Mouse (Mus musculus): ENCODE results near the gene Tyro3. TPM values are rescaled to one million over a fixed set of nuclear protein-coding genes. Genes with fewer than 3 reads are reported as not detected.
A peak's percentile ranks its signal among the peaks of the same experiment; 100 is the strongest.

Gene Tyro3
- total RNA-seq, 1 experiment, result 66.2 TPM

- H3K4me3 ChIP-seq (ENCODE audit: insufficient read depth in 1 of 2, low read depth in 1 of 2, low read length in 2 of 2, poor library complexity in 1 of 2, severe bottlenecking in 1 of 2), result no peak overlapping the region
Measured at GRCm38 (mm10) chr2:119845882-119846546, 48.5 kb downstream of the Tyro3 start.

GRCm38 (mm10) chr2:119846929-119847328 is 49.4 kb downstream of the Tyro3 start:
- no peak for TF ChIP-seq MAFK (IDR thresholded peaks at IDR 0.05; ENCODE audit: insufficient read depth, low read depth, low read length)
- TF ChIP-seq CHD2 (IDR thresholded peaks at IDR 0.05; ENCODE audit: low read depth, low read length), result no peak
- no peak for TF ChIP-seq HCFC1 (IDR thresholded peaks at IDR 0.05; ENCODE audit: borderline replicate concordance, insufficient read depth, low read length)
- TF ChIP-seq ZNF384 (IDR thresholded peaks at IDR 0.05; ENCODE audit: low read depth, low read length), result no peak
- no peak for TF ChIP-seq ZC3H11A (IDR thresholded peaks at IDR 0.05; ENCODE audit: borderline replicate concordance, low read depth, low read length)
- Histone ChIP-seq H3K27ac (ENCODE audit: insufficient read depth, low read depth, low read length, poor library complexity, severe bottlenecking) (no peak overlapping the region), H3K9me3 (ENCODE audit: control insufficient read depth, insufficient read depth, low read depth, low read length) (no peaks in the 10 kb centered on the region), H3K4me1 (ENCODE audit: control insufficient read depth in 2 of 2, insufficient read depth in 2 of 2, low read length in 2 of 2, poor library complexity in 1 of 2) (peaks cover 6 to 8% of the 10 kb centered on the region in 2 experiments; a peak in 2 of 4 replicates), H3K4me3 (ENCODE audit: insufficient read depth in 1 of 2, low read depth in 1 of 2, low read length in 2 of 2, poor library complexity in 1 of 2, severe bottlenecking in 1 of 2) (no peak overlapping the region), H3K36me3 (ENCODE audit: control insufficient read depth, insufficient read depth, low read length, poor library complexity, severe bottlenecking) (no peaks in the 10 kb centered on the region), H3K9ac (ENCODE audit: insufficient read depth, low read depth, low read length, poor library complexity, severe bottlenecking) (no peak overlapping the region)
- no peak for DNase-seq (ENCODE audit: low read depth, low spot score)
- in situ Hi-C loops (cut with MboI; ENCODE audit: low sequenced_read_pairs in 2 of 2, unreplicated experiment in 2 of 2), result no loop called here

More at GRCm38 (mm10) chr2:119845882-119846546, 48.5 kb downstream of the Tyro3 start:
- no peaks in the 10 kb centered on the region for H3K36me3 ChIP-seq (ENCODE audit: control insufficient read depth, insufficient read depth, low read length, poor library complexity, severe bottlenecking)
- no peak for DNase-seq (ENCODE audit: low read depth, low spot score)
- in situ Hi-C loops (cut with MboI; ENCODE audit: low sequenced_read_pairs in 2 of 2, unreplicated experiment in 2 of 2), result no loop called here
- H3K9ac ChIP-seq (ENCODE audit: insufficient read depth, low read depth, low read length, poor library complexity, severe bottlenecking), result no peak overlapping the region
- TF ChIP-seq ZNF384 (IDR thresholded peaks at IDR 0.05; ENCODE audit: low read depth, low read length) (no peak), ZC3H11A (IDR thresholded peaks at IDR 0.05; ENCODE audit: borderline replicate concordance, low read depth, low read length) (no peak)
- H3K9me3 ChIP-seq (ENCODE audit: control insufficient read depth, insufficient read depth, low read depth, low read length), result no peaks in the 10 kb centered on the region
- H3K4me1 ChIP-seq (ENCODE audit: control insufficient read depth in 2 of 2, insufficient read depth in 2 of 2, low read length in 2 of 2, poor library complexity in 1 of 2), result peaks cover 6 to 10% of the 10 kb centered on the region in 2 experiments; a peak in 2 of 4 replicates
- H3K27ac ChIP-seq (ENCODE audit: insufficient read depth, low read depth, low read length, poor library complexity, severe bottlenecking), result no peak overlapping the region

GRCm38 (mm10) chr2:119853811-119854210 is 56.3 kb downstream of the Tyro3 start:
- H3K4me3 ChIP-seq (ENCODE audit: insufficient read depth in 1 of 2, low read depth in 1 of 2, low read length in 2 of 2, poor library complexity in 1 of 2, severe bottlenecking in 1 of 2), result no peak overlapping the region
- no peaks in the 10 kb centered on the region for H3K36me3 ChIP-seq (ENCODE audit: control insufficient read depth, insufficient read depth, low read length, poor library complexity, severe bottlenecking)
- H3K9ac ChIP-seq (ENCODE audit: insufficient read depth, low read depth, low read length, poor library complexity, severe bottlenecking), result no peak overlapping the region
- no peak overlapping the region for H3K27ac ChIP-seq (ENCODE audit: insufficient read depth, low read depth, low read length, poor library complexity, severe bottlenecking)
- in situ Hi-C loops (cut with MboI; ENCODE audit: low sequenced_read_pairs in 2 of 2, unreplicated experiment in 2 of 2), result no loop called here
- no peak for DNase-seq (ENCODE audit: low read depth, low spot score)
- TF ChIP-seq HCFC1 (IDR thresholded peaks at IDR 0.05; ENCODE audit: borderline replicate concordance, insufficient read depth, low read length), result no peak
- TF ChIP-seq CHD2 (IDR thresholded peaks at IDR 0.05; ENCODE audit: low read depth, low read length), result no peak
- TF ChIP-seq ZC3H11A (IDR thresholded peaks at IDR 0.05; ENCODE audit: borderline replicate concordance, low read depth, low read length), result no peak
- no peak for TF ChIP-seq ZNF384 (IDR thresholded peaks at IDR 0.05; ENCODE audit: low read depth, low read length)
- TF ChIP-seq MAFK (IDR thresholded peaks at IDR 0.05; ENCODE audit: insufficient read depth, low read depth, low read length), result no peak
- H3K4me1 ChIP-seq (ENCODE audit: control insufficient read depth in 2 of 2, insufficient read depth in 2 of 2, low read length in 2 of 2, poor library complexity in 1 of 2), result peaks cover 13 to 18% of the 10 kb centered on the region in 2 experiments
- no peaks in the 10 kb centered on the region for H3K9me3 ChIP-seq (ENCODE audit: control insufficient read depth, insufficient read depth, low read depth, low read length)

- Histone ChIP-seq H3K27ac (ENCODE audit: insufficient read depth, low read depth, low read length, poor library complexity, severe bottlenecking) (peak overlapping the region; percentile 86), H3K4me1 (ENCODE audit: control insufficient read depth in 2 of 2, insufficient read depth in 2 of 2, low read length in 2 of 2, poor library complexity in 1 of 2) (peaks cover 13 to 20% of the 10 kb centered on the region in 2 experiments), H3K9me3 (ENCODE audit: control insufficient read depth, insufficient read depth, low read depth, low read length) (no peaks in the 10 kb centered on the region), H3K4me3 (ENCODE audit: insufficient read depth in 1 of 2, low read depth in 1 of 2, low read length in 2 of 2, poor library complexity in 1 of 2, severe bottlenecking in 1 of 2) (no peak overlapping the region), H3K9ac (ENCODE audit: insufficient read depth, low read depth, low read length, poor library complexity, severe bottlenecking) (no peak overlapping the region; the same call in 1 of the 2 replicates), H3K36me3 (ENCODE audit: control insufficient read depth, insufficient read depth, low read length, poor library complexity, severe bottlenecking) (no peaks in the 10 kb centered on the region)
- in situ Hi-C loops (cut with MboI; ENCODE audit: low sequenced_read_pairs in 2 of 2, unreplicated experiment in 2 of 2), result no loop called here
- TF ChIP-seq MAFK (IDR thresholded peaks at IDR 0.05; ENCODE audit: insufficient read depth, low read depth, low read length), result peak; percentile 82
- no peak for TF ChIP-seq ZC3H11A (IDR thresholded peaks at IDR 0.05; ENCODE audit: borderline replicate concordance, low read depth, low read length)
- peak; percentile 34 for DNase-seq (ENCODE audit: low read depth, low spot score)
Measured at GRCm38 (mm10) chr2:119855310-119855850, 57.8 kb downstream of the Tyro3 start.

Data from ES-E14 (cell line).